Mouse (Mus musculus) T-helper 2 cell (primary cell): ENCODE results near the gene P4hb.
"Not testable (repeated sequence)": the region's sequence is repeated elsewhere in the genome, so short reads cannot be mapped to it uniquely, and the experiment has no call there.

Experiments used
- in situ Hi-C: fragments of 300-600 bp; cut with MboI, MseI; formaldehyde crosslinking; loops from one replicate; pipeline ENCODE4 v1.15.1; 2025; ENCODE audit warnings: high pct_unique_total_duplicates

P4hb gene

GRCm38 (mm10) chr11:120598283-120598989 is 25.4 kb upstream of the P4hb start, which contains the start of the genes Alyref and Anapc11:
Alyref (minus strand) TSS chr11:120598365.
Anapc11 (plus strand) TSS chr11:120598421.
- in situ Hi-C loops = loop anchor here (10.0 kb wide), 1 partner anchor 196 kb away; the partner anchor contains the start of gene Dus1l

- in situ Hi-C loops = loop anchor here (10.0 kb wide), 1 partner anchor 197 kb away; the partner anchor contains the start of gene Dus1l
Observed at GRCm38 (mm10) chr11:120597240-120598235, 24.5 kb upstream of the P4hb start.

GRCm38 (mm10) chr11:120588531-120588930 is 15.5 kb upstream of the P4hb start:
- in situ Hi-C loops = no loop called here

- in situ Hi-C loops = no loop called here
Observed at GRCm38 (mm10) chr11:120583937-120584336, 10.9 kb upstream of the P4hb start.

- in situ Hi-C loops = not testable (repeated sequence)
Observed at GRCm38 (mm10) chr11:120582982-120583293, 9.9 kb upstream of the P4hb start.

- in situ Hi-C loops = no loop called here
Observed at GRCm38 (mm10) chr11:120582268-120582981, 9.4 kb upstream of the P4hb start.

- in situ Hi-C loops = no loop called here
Observed at GRCm38 (mm10) chr11:120581490-120582267, 8.6 kb upstream of the P4hb start, which contains the start of gene Arhgdia. Arhgdia (minus strand) TSS chr11:120581624.

- in situ Hi-C loops = no loop called here
Observed at GRCm38 (mm10) chr11:120580871-120581331, 7.8 kb upstream of the P4hb start.

- in situ Hi-C loops = no loop called here
Observed at GRCm38 (mm10) chr11:120580190-120580589, 7.1 kb upstream of the P4hb start.

GRCm38 (mm10) chr11:120579316-120580107 is 6.5 kb upstream of the P4hb start:
- in situ Hi-C loops = no loop called here

- in situ Hi-C loops = no loop called here
Observed at GRCm38 (mm10) chr11:120578694-120579243, 5.7 kb upstream of the P4hb start.

- in situ Hi-C loops = no loop called here
Observed at GRCm38 (mm10) chr11:120578024-120578693, 5.1 kb upstream of the P4hb start.

- in situ Hi-C loops = no loop called here
Observed at GRCm38 (mm10) chr11:120577211-120578023, 4.4 kb upstream of the P4hb start.

- in situ Hi-C loops = no loop called here
Observed at GRCm38 (mm10) chr11:120576365-120576981, 3.4 kb upstream of the P4hb start.

- in situ Hi-C loops = no loop called here
Observed at GRCm38 (mm10) chr11:120575940-120576339, 2.9 kb upstream of the P4hb start.

- in situ Hi-C loops = no loop called here
Observed at GRCm38 (mm10) chr11:120575046-120575445, 2.0 kb upstream of the P4hb start.

GRCm38 (mm10) chr11:120574278-120574600 is 1.2 kb upstream of the P4hb start:
- in situ Hi-C loops = no loop called here
